8 mouse cellular contexts compared by ENCODE assay signal in the genomic region with DNA sequence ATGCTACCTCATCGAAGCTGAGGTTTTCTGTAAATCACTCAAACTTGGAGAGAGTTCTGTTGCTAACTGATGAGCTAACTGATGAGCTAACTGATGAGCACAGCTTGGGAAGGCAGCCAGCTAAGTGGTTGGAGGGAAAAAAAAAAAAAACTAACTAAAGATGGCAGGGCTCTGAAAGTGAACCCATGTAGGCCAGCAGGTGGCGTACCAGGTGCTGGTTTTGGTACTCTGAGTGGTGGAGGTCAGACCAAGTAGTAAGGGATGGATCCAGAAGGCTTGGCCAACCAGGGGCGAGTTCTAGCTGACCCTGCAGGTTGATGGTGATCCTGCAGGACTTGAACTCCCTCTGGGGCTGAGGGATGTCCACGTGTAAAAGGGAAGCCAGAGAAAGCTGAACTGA.
DNase-seq lines count a peak whose midpoint lies in the region; ATAC-seq and TF ChIP-seq lines count a peak whose summit lies in the region.

No protein-coding gene starts in this region.

- DNase-seq in hindbrain, postnatal 0 days (ENCODE audit: low spot score), result peak; percentile 27
- DNase-seq in brain, embryonic 14.5 days (ENCODE audit: low read depth), result peak; percentile 41
- DNase-seq in heart, postnatal 0 days (ENCODE audit: low spot score), result peak; percentile 25
- DNase-seq in liver, postnatal 0 days, result peak; percentile 77
- peak; percentile 70 to 87 for DNase-seq in spleen, adult 2 months (ENCODE audit: low read depth in 1 of 2, low spot score in 2 of 2)

- 49% methylated on average over 4 of the region's 4 CpGs for WGBS in hindbrain, postnatal 0 days
- 44% methylated on average over 4 of the region's 4 CpGs for WGBS in hindbrain, embryonic 16.5 days
- WGBS in heart, postnatal 0 days, result 30% methylated on average over 4 of the region's 4 CpGs
- WGBS in liver, postnatal 0 days (ENCODE audit: insufficient replicate concordance), result 28% methylated on average over 4 of the region's 4 CpGs
- 18% methylated on average over 4 of the region's 4 CpGs for WGBS in spleen, adult 2 months

- ATAC-seq in hindbrain, postnatal 0 days, result no peak
- no peak for ATAC-seq in hindbrain, embryonic 16.5 days
- ATAC-seq in heart, postnatal 0 days (ENCODE audit: insufficient read depth, low read depth), result peak; percentile 47; the same call in 1 of the 2 replicates
- ATAC-seq in liver, postnatal 0 days, result no peak
- no peak for ATAC-seq in frontal cortex, adult (ENCODE audit: low TSS enrichment)

- TF ChIP-seq CTCF in hindbrain, postnatal 0 days (IDR thresholded peaks at IDR 0.05; ENCODE audit: low read depth), result peak; percentile 50
- peak; percentile 49 for TF ChIP-seq CTCF in E14TG2a.4 (conservative IDR thresholded peaks at IDR 0.05; ENCODE audit: low read length)
- TF ChIP-seq CTCF in brain, embryonic 14.5 days (IDR thresholded peaks at IDR 0.05; ENCODE audit: borderline replicate concordance, extremely low read depth, insufficient read depth, insufficient read length), result peak; percentile 35; the same call in 1 of the 2 replicates
- peak; percentile 54 for TF ChIP-seq CTCF in heart, postnatal 0 days (IDR thresholded peaks at IDR 0.05; ENCODE audit: low read depth)
- TF ChIP-seq CTCF in liver, postnatal 0 days (IDR thresholded peaks at IDR 0.05; ENCODE audit: low read depth), result peak; percentile 86
- peak; percentile 71; the same call in 1 of the 2 replicates for TF ChIP-seq CTCF in spleen, adult 2 months (IDR thresholded peaks at IDR 0.05; ENCODE audit: extremely low read depth, insufficient read depth, insufficient read length, insufficient replicate concordance)

- no peak for TF ChIP-seq POLR2A in brain, embryonic 14.5 days (IDR thresholded peaks at IDR 0.05; ENCODE audit: borderline replicate concordance, extremely low read depth, insufficient read depth, insufficient read length, poor library complexity, severe bottlenecking)
- TF ChIP-seq POLR2A in spleen, adult 2 months (IDR thresholded peaks at IDR 0.05; ENCODE audit: low read depth, low read length), result no peak

- H3K27me3 ChIP-seq in hindbrain, postnatal 0 days (ENCODE audit: insufficient read depth, low read length), result no peaks in the 10 kb centered on the region
- H3K27me3 ChIP-seq in hindbrain, embryonic 16.5 days (replicated peaks; ENCODE audit: control insufficient read depth, insufficient read depth, low read length), result no peaks in the 10 kb centered on the region
- no peaks in the 10 kb centered on the region; the same call in 1 of the 2 replicates for H3K27me3 ChIP-seq in E14TG2a.4 (ENCODE audit: insufficient read depth, low read length)
- H3K27me3 ChIP-seq in heart, postnatal 0 days (ENCODE audit: control insufficient read depth, insufficient read depth, low read length), result no peaks in the 10 kb centered on the region
- H3K27me3 ChIP-seq in liver, postnatal 0 days (ENCODE audit: insufficient read depth, low read length), result no peaks in the 10 kb centered on the region
- H3K27me3 ChIP-seq in spleen, adult 2 months (ENCODE audit: control insufficient read depth, insufficient read depth, low read length), result no peaks in the 10 kb centered on the region

- H3K4me2 ChIP-seq in hindbrain, postnatal 0 days (ENCODE audit: low read depth, low read length), result no peak overlapping the region
- H3K4me2 ChIP-seq in hindbrain, embryonic 16.5 days (ENCODE audit: low read length), result no peak overlapping the region
- H3K4me2 ChIP-seq in heart, postnatal 0 days (ENCODE audit: low read depth, low read length), result no peak overlapping the region
- peak overlapping the region; percentile 6; the same call in 1 of the 2 replicates for H3K4me2 ChIP-seq in liver, postnatal 0 days (ENCODE audit: low read depth, low read length)

- no peaks in the 10 kb centered on the region for H3K36me3 ChIP-seq in hindbrain, postnatal 0 days (ENCODE audit: insufficient read depth, low read length)
- H3K36me3 ChIP-seq in hindbrain, embryonic 16.5 days (ENCODE audit: control insufficient read depth, insufficient read depth, low read length), result no peaks in the 10 kb centered on the region
- no peaks in the 10 kb centered on the region for H3K36me3 ChIP-seq in E14TG2a.4 (ENCODE audit: insufficient read depth, low read length)
- no peaks in the 10 kb centered on the region for H3K36me3 ChIP-seq in heart, postnatal 0 days (replicated peaks; ENCODE audit: control insufficient read depth, insufficient read depth, low read length)
- peaks cover 3% of the 10 kb centered on the region; the same call in 1 of the 2 replicates for H3K36me3 ChIP-seq in liver, postnatal 0 days (replicated peaks; ENCODE audit: insufficient read depth, low read length)
- H3K36me3 ChIP-seq in spleen, adult 2 months (ENCODE audit: control insufficient read depth, insufficient read depth, low read length), result peaks cover 12% of the 10 kb centered on the region

- H3K9me3 ChIP-seq in hindbrain, postnatal 0 days (ENCODE audit: low read length), result no peaks in the 10 kb centered on the region
- H3K9me3 ChIP-seq in hindbrain, embryonic 16.5 days (ENCODE audit: control insufficient read depth, low read length), result no peaks in the 10 kb centered on the region
- no peaks in the 10 kb centered on the region for H3K9me3 ChIP-seq in E14TG2a.4 (ENCODE audit: low read length)
- H3K9me3 ChIP-seq in heart, postnatal 0 days (replicated peaks; ENCODE audit: control insufficient read depth, low read length), result no peaks in the 10 kb centered on the region
- H3K9me3 ChIP-seq in liver, postnatal 0 days (ENCODE audit: low read length), result no peaks in the 10 kb centered on the region

- no peak overlapping the region for H3K9ac ChIP-seq in hindbrain, postnatal 0 days (replicated peaks; ENCODE audit: low read length)
- H3K9ac ChIP-seq in hindbrain, embryonic 16.5 days (ENCODE audit: low read depth, low read length), result no peak overlapping the region
- H3K9ac ChIP-seq in heart, postnatal 0 days (replicated peaks; ENCODE audit: low read depth, low read length), result no peak overlapping the region
- H3K9ac ChIP-seq in liver, postnatal 0 days (replicated peaks), result no peak overlapping the region

- H3K4me1 ChIP-seq in hindbrain, postnatal 0 days (ENCODE audit: insufficient read depth, low read length), result no peaks in the 10 kb centered on the region
- H3K4me1 ChIP-seq in hindbrain, embryonic 16.5 days (ENCODE audit: control insufficient read depth, insufficient read depth, low read depth, low read length), result no peaks in the 10 kb centered on the region
- no peaks in the 10 kb centered on the region for H3K4me1 ChIP-seq in E14TG2a.4 (replicated peaks; ENCODE audit: low read depth, low read length)
- H3K4me1 ChIP-seq in heart, postnatal 0 days (ENCODE audit: control insufficient read depth, insufficient read depth), result no peaks in the 10 kb centered on the region
- peaks cover 39% of the 10 kb centered on the region for H3K4me1 ChIP-seq in liver, postnatal 0 days (ENCODE audit: insufficient read depth)
- H3K4me1 ChIP-seq in spleen, adult 2 months (ENCODE audit: control insufficient read depth, insufficient read depth, insufficient read length), result peaks cover 6% of the 10 kb centered on the region

- TF ChIP-seq EP300 in heart, postnatal 0 days (IDR thresholded peaks at IDR 0.05; ENCODE audit: low read depth), result no peak
- TF ChIP-seq EP300 in liver, postnatal 0 days (IDR thresholded peaks at IDR 0.05; ENCODE audit: low read depth), result 0 out of 2 replicates have a peak, but pooled peaks have one; percentile 23

- H3K4me3 ChIP-seq in hindbrain, postnatal 0 days (ENCODE audit: low read length), result no peak overlapping the region
- no peak overlapping the region for H3K4me3 ChIP-seq in hindbrain, embryonic 16.5 days (ENCODE audit: low read length)
- H3K4me3 ChIP-seq in E14TG2a.4 (replicated peaks; ENCODE audit: low read length), result no peak overlapping the region
- H3K4me3 ChIP-seq in heart, postnatal 0 days (ENCODE audit: low read depth, low read length), result no peak overlapping the region
- no peak overlapping the region for H3K4me3 ChIP-seq in liver, postnatal 0 days (ENCODE audit: low read depth, low read length)
- peak overlapping the region; percentile 49 for H3K4me3 ChIP-seq in spleen, adult 2 months (ENCODE audit: extremely low read depth, insufficient read depth, insufficient read length)

- no peak overlapping the region for H3K27ac ChIP-seq in hindbrain, postnatal 0 days
- H3K27ac ChIP-seq in hindbrain, embryonic 16.5 days (ENCODE audit: low read depth, low read length), result no peak overlapping the region
- no peak overlapping the region for H3K27ac ChIP-seq in heart, postnatal 0 days (ENCODE audit: low read depth)
- no peak overlapping the region for H3K27ac ChIP-seq in liver, postnatal 0 days (ENCODE audit: low read depth)
- peak overlapping the region; percentile 96 for H3K27ac ChIP-seq in spleen, adult 2 months (ENCODE audit: insufficient read depth, low read length)

Comparison
In these comparisons a context has a peak if more than half of its experiments do, and no peak if none do; other contexts are left out.
1. DNase-seq: peak in every context shown above with its lines; median percentile 78 in spleen, adult 2 months; 77 in liver, postnatal 0 days; 41 in brain, embryonic 14.5 days; 27 in hindbrain, postnatal 0 days; 25 in heart, postnatal 0 days.
2. CTCF ChIP-seq: peak in every context shown above with its lines; median percentile 86 in liver, postnatal 0 days; 71 in spleen, adult 2 months; 54 in heart, postnatal 0 days; 50 in hindbrain, postnatal 0 days; 49 in E14TG2a.4; 35 in brain, embryonic 14.5 days.